Mouse (Mus musculus) spleen, adult 2 months (tissue): ENCODE results near the gene Tspan17.

Source experiments
- CTCF ChIP-seq: fragments of 200-500 bp; IDR thresholded peaks from 2 replicates; pipeline ENCODE4 v1.5.1; 2011; ENCODE audit warnings: mild to moderate bottlenecking, inconsistent platforms; ENCODE audit not compliant: insufficient read depth, insufficient read length, insufficient replicate concordance; ENCODE audit errors: extremely low read depth
- POLR2A ChIP-seq: fragments of 200-500 bp; IDR thresholded peaks from 2 replicates; pipeline ENCODE4 v1.6.1; 2011; ENCODE audit warnings: low read depth, low read length, inconsistent platforms

DNA sequence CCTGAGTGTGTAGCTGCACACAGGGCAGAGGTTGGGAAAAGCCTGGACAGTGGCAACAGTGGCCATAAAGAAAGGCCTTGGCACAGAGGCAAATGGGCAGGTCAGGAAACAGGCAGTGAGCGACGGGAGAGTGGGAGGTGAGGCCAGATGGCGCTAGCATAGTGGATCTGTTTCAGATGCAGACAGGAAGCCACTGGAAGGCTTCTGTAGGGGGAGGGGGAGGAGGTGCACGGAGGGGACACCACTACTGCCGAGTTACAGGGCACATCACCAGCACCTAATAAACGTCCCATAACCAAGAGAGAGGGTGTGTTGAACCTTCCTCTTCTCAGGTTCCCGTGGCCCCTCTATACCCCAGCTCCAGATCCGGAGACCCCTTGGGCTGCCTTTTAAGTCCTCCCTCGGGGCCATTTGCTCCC is 48.3 kb downstream of the Tspan17 start:
- TF ChIP-seq POLR2A = no peak
- TF ChIP-seq CTCF = no peak
